Mouse (Mus musculus) liver, embryonic 13.5 days (tissue): ENCODE results near the gene Osbpl9. TPM values are rescaled to one million over a fixed set of nuclear protein-coding genes. Genes with fewer than 3 reads are reported as not detected.

ENCODE experiments used
- ATAC-seq: fragments of 200-750 bp; cut with Nextera tagmentation; 2 replicates; pipeline ENCODE4 v1.8.0; 2017; ENCODE audit warnings: low read depth, mild to moderate bottlenecking, moderate number of reproducible peaks, moderate library complexity
- DNase-seq: peaks from one replicate; pipeline ENCODE4 v3.0.0; 2022
- H3K27ac ChIP-seq: fragments of 300-500 bp; sonication (generic); 2 replicates; pipeline ENCODE4 v1.5.1; 2015; ENCODE audit warnings: moderate library complexity, mild to moderate bottlenecking, inconsistent platforms
- H3K27me3 ChIP-seq: fragments of 300-500 bp; sonication (generic); 2 replicates; pipeline ENCODE4 v1.6.1; 2015; ENCODE audit warnings: mild to moderate bottlenecking, inconsistent platforms
- H3K36me3 ChIP-seq: fragments of 300-500 bp; sonication (generic); 2 replicates; pipeline ENCODE4 v1.6.1; 2015; ENCODE audit warnings: mild to moderate bottlenecking, inconsistent platforms
- H3K4me1 ChIP-seq: fragments of 300-500 bp; sonication (generic); replicated peaks from 2 replicates; pipeline ENCODE4 v1.6.1; 2015; ENCODE audit warnings: inconsistent platforms
- H3K4me2 ChIP-seq: fragments of 300-500 bp; sonication (generic); 2 replicates; pipeline ENCODE4 v1.6.1; 2015; ENCODE audit warnings: inconsistent platforms, mild to moderate bottlenecking, moderate library complexity
- H3K4me3 ChIP-seq: fragments of 300-500 bp; sonication (generic); replicated peaks from 2 replicates; pipeline ENCODE4 v1.5.1; 2015; ENCODE audit warnings: mild to moderate bottlenecking, inconsistent platforms
- H3K9ac ChIP-seq: fragments of 300-500 bp; sonication (generic); 2 replicates; pipeline ENCODE4 v1.6.1; 2015; ENCODE audit warnings: mild to moderate bottlenecking, inconsistent platforms
- H3K9me3 ChIP-seq: fragments of 300-500 bp; sonication (generic); replicated peaks from 2 replicates; pipeline ENCODE4 v1.6.1; 2016; ENCODE audit warnings: inconsistent platforms
- WGBS: fragments of 180-500 bp; shearing (Covaris S2); methylation state at CpG from one replicate; pipeline ENCODE4 v1.1.7; 2015; ENCODE audit not compliant: insufficient replicate concordance; 5-methylcytosine and 5-hydroxymethylcytosine counted together
- polyA plus RNA-seq: library from polyadenylated mRNA; unstranded; fragments of >200 nt; fragmentation: Nextera tagmentation; extraction: Ambion mirVana; gene quantifications from 2 replicates; pipeline ENCODE4 v1.2.1, GENCODE M21; 2015

Osbpl9 gene
- polyA plus RNA-seq, 1 experiment from 2014 or later = 28.1 TPM

DNA sequence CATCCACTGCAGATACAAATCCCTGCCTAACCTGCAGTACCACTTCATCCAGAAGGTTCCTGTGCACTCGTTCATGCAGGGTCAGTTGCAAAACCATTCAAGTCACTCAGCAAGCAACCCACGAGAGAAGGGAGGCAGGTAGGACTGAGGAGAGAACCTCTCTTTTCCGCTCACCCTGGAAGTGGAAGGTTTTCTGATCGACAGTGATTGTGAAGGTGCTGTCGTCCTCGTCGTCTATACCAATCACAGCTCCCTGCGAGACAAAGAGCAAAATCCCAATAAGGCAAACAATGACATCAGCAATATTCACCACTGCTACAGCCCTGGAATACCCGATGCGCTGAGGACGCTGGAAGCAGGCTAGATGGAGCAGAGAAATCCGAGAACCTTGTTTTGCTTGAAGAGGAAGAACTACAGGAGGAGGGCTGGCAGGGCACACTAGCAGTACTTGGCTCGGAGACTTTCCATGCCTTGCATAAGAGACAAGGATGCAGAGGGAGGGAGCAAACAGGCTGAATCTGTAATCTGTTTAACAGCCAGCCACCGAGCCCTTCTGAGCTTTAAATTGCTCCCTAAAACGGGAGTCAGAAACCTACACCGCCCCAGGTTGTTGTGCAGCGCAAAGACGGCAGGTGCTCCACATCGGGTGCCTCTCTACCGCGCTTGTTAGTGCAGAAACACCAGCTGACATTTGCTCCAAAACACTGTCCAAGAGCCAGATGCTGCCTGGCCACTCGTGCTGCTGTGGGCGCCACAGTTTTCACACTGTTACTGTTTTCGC, 45.4 kb downstream of the Osbpl9 start:
- H3K27ac ChIP-seq = no peak overlapping the region
- 48% methylated on average over 24 of the region's 24 CpGs for WGBS
- ATAC-seq (no peak), DNase-seq (no peak)
- H3K9ac ChIP-seq = no peak overlapping the region
- no peaks in the 10 kb centered on the region for H3K36me3 ChIP-seq
- no peaks in the 10 kb centered on the region for H3K4me1 ChIP-seq
- H3K4me2 ChIP-seq = no peak overlapping the region
- no peaks in the 10 kb centered on the region for H3K27me3 ChIP-seq
- H3K4me3 ChIP-seq = no peak overlapping the region
- no peaks in the 10 kb centered on the region for H3K9me3 ChIP-seq

DNA sequence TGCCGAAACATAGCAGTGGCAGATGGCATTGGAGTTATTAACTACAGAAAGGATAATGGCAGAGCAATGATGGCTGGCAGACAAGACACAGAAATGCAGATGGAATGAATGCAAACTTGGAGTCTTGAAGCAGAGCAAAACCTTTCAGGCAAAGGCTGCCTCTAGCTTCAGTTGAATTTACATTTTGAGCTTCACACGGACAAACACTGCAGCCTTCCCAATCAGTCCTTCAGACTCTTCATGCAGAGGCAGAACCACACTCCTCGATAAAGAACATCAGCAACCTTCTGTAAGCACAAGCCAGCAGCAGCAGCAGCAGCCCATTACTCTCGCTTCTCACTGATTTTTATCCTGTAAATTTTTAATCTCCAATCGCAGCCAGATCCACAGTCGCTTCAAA, 46.0 kb downstream of the Osbpl9 start:
- no peaks in the 10 kb centered on the region for H3K9me3 ChIP-seq
- H3K27ac ChIP-seq = no peak overlapping the region
- H3K4me3 ChIP-seq = no peak overlapping the region
- H3K4me2 ChIP-seq = no peak overlapping the region
- H3K4me1 ChIP-seq = no peaks in the 10 kb centered on the region
- no peak overlapping the region for H3K9ac ChIP-seq
- WGBS = 75% methylated on average over 6 of the region's 6 CpGs
- no peaks in the 10 kb centered on the region for H3K36me3 ChIP-seq
- ATAC-seq (no peak), DNase-seq (no peak)
- H3K27me3 ChIP-seq = no peaks in the 10 kb centered on the region

DNA sequence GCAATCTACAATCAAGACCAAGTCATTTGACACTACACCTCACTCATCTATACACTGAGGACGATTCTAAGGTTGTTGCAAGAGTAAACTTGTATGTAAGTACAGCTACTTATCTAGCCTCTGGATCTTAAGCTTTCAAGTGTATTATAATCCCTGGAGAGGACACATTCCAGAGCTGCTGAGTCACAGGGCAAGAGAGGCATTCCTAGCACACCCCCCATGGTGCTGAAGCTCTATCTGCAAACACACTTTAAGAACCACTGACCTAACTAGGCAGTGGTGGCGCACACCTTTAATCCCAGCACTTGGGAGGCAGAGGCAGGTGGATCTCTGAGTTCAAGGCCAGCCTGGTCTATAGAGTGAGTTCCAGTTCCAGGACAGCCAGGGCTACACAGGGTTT, 51.9 kb downstream of the Osbpl9 start:
- ATAC-seq (no peak), DNase-seq (no peak)
- Histone ChIP-seq H3K27ac (no peak overlapping the region), H3K4me3 (no peak overlapping the region), H3K9ac (no peak overlapping the region), H3K36me3 (no peaks in the 10 kb centered on the region), H3K27me3 (no peaks in the 10 kb centered on the region), H3K4me2 (no peak overlapping the region), H3K4me1 (no peaks in the 10 kb centered on the region; the same call in 1 of the 2 replicates), H3K9me3 (no peaks in the 10 kb centered on the region)
- WGBS = 61% methylated on average over 2 of the region's 2 CpGs

DNA sequence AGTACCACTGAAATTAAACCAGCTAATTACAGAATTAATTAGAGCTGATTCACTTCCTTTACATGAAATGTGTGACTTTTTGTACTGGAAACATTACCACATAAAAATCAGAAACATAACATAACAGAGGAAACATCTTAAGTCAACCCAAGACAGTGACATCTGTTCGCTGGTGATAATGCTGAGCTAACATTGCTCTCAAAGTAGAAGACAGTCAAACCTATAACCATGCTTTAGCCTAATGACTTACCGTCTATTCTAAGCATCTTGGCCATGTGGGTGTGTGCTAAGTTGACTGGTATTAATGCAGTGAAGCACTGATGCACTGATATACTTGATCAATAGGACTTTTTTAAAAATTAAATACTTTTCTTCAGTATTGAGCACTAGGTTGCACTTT, 52.7 kb downstream of the Osbpl9 start:
- no peak for ATAC-seq
- Histone ChIP-seq H3K9me3 (no peaks in the 10 kb centered on the region), H3K36me3 (no peaks in the 10 kb centered on the region), H3K4me3 (no peak overlapping the region), H3K27me3 (no peaks in the 10 kb centered on the region), H3K27ac (no peak overlapping the region), H3K9ac (no peak overlapping the region), H3K4me2 (no peak overlapping the region), H3K4me1 (no peaks in the 10 kb centered on the region; the same call in 1 of the 2 replicates)
- no peak for DNase-seq
- WGBS = 35% methylated on average over 2 of the region's 2 CpGs

DNA sequence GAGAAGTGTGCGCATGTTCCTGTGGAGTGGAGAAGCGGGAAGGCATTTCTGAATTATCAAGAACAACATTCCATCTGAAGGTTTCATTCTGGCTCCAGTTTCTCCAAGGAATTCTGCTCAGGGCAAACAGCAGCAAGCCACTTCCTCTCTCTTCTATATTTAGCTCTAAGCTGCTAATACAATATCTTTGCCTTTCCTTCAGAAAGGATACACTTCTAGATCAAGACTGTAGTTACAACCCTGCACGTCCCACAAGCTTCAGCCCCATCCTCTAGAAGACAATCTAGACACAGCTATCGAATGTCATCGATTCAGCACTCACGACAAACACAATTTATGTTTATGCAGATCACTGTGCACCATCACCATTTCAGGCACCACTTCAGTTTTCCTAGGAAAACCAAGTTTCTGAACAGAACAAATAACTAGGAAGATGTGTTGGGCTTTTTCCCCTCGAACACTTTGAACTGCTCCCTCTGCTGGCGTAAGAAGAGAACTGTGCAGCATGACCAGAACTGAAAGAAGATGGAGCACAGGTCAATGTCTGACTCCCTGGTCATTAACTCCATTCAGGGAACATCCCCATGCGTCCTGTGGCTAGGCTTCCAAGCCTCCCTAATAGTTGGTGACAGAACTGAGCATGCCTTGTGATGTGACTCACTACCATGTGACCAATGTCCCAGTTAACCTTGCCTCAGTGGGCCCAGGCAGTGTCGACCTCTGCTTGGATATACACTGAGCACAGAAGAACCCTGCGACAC, 54.6 kb downstream of the Osbpl9 start:
- WGBS = 53% methylated on average over 11 of the region's 11 CpGs
- H3K36me3 ChIP-seq = no peaks in the 10 kb centered on the region
- H3K27me3 ChIP-seq = no peaks in the 10 kb centered on the region
- no peaks in the 10 kb centered on the region for H3K9me3 ChIP-seq
- no peak overlapping the region for H3K4me2 ChIP-seq
- no peak overlapping the region for H3K9ac ChIP-seq
- peak; percentile 29; the same call in 1 of the 2 replicates for ATAC-seq
- peak; percentile 8 for DNase-seq
- no peak overlapping the region for H3K4me3 ChIP-seq
- no peak overlapping the region for H3K27ac ChIP-seq
- peaks cover 4% of the 10 kb centered on the region for H3K4me1 ChIP-seq

DNA sequence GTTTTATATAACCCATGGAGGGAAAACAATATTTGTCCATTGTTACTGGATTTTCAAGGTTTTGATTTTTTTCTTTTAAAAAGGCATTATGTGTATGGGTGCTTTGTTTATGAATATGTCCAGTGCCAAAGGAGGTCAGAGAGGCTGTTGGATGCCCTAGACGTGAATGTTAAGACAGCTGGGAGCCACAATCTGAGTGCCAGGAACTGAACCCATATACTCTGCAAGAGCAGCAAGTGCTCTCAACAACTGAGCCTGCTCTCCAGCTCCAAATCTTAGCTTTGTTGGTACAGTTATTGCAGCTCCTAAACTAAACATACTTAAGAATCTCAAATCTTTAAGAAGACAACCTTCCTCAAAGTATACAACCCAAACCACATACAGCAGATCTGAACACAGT, 59.0 kb downstream of the Osbpl9 start:
- WGBS = 68% methylated on average over 1 of the region's 1 CpGs
- peaks cover 4% of the 10 kb centered on the region; the same call in 1 of the 2 replicates for H3K4me1 ChIP-seq
- H3K36me3 ChIP-seq = no peaks in the 10 kb centered on the region
- no peaks in the 10 kb centered on the region for H3K9me3 ChIP-seq
- no peak for DNase-seq
- no peak for ATAC-seq
- no peaks in the 10 kb centered on the region for H3K27me3 ChIP-seq
- no peak overlapping the region for H3K4me2 ChIP-seq
- no peak overlapping the region for H3K27ac ChIP-seq
- H3K9ac ChIP-seq = no peak overlapping the region
- no peak overlapping the region for H3K4me3 ChIP-seq

DNA sequence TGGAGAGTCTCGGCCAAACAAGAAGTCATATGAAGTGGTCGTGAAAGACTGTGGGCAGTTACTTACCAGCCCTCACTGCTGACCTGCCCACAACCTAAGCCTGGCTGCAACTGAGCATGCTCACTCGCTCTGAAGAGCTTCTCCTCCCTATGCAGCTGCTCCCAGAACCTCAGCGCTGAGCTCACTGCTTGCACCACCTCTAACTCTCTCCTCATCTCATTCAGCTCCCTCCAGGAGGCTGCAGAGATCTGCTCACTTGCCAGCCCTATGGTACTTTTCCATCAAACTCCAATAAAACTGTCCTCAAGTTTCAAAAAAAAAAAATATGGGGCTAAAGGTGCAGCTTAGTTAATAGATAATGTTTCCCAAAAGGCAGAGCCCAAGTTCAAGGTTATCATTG, 63.5 kb downstream of the Osbpl9 start:
- no peak overlapping the region for H3K4me3 ChIP-seq
- H3K9me3 ChIP-seq = no peaks in the 10 kb centered on the region
- 47% methylated on average over 4 of the region's 4 CpGs for WGBS
- H3K27me3 ChIP-seq = no peaks in the 10 kb centered on the region
- no peak overlapping the region for H3K9ac ChIP-seq
- DNase-seq (no peak), ATAC-seq (no peak)
- no peaks in the 10 kb centered on the region for H3K36me3 ChIP-seq
- H3K4me2 ChIP-seq = no peak overlapping the region
- no peaks in the 10 kb centered on the region for H3K4me1 ChIP-seq
- no peak overlapping the region for H3K27ac ChIP-seq

DNA sequence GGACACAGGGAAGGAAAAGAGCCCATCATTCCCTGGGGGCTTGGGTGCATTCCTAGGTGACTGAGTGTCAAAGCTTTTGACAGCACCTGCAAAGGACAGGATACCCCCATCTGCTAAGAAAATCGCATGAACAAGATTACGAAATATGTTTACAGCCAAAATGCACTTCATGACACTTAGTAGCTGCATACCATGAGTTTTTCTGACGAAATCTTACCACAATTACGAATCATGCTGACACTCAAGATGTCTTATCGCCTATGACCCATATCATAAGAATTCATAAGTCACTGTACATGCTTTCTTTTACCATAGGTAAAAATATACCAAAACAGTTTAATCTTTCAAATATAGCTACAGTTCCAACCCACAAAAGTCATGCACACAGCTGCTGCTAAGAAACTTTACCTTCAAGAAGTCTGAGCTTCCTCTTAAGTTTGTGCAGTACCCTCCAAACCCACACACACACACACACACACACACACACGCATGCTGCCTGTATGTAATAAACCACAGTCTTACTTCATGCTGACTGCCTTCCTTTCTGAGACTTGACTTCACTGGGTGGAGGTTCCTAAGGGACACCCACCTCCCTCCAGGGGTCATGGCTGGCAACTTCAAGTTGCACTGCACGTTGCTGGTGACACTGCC, 65.5 kb downstream of the Osbpl9 start:
- Histone ChIP-seq H3K27ac (no peak overlapping the region), H3K9ac (no peak overlapping the region), H3K9me3 (no peaks in the 10 kb centered on the region), H3K27me3 (no peaks in the 10 kb centered on the region), H3K4me3 (no peak overlapping the region), H3K4me2 (no peak overlapping the region), H3K36me3 (no peaks in the 10 kb centered on the region), H3K4me1 (no peaks in the 10 kb centered on the region)
- WGBS = 52% methylated on average over 7 of the region's 7 CpGs
- no peak for DNase-seq
- ATAC-seq = no peak

DNA sequence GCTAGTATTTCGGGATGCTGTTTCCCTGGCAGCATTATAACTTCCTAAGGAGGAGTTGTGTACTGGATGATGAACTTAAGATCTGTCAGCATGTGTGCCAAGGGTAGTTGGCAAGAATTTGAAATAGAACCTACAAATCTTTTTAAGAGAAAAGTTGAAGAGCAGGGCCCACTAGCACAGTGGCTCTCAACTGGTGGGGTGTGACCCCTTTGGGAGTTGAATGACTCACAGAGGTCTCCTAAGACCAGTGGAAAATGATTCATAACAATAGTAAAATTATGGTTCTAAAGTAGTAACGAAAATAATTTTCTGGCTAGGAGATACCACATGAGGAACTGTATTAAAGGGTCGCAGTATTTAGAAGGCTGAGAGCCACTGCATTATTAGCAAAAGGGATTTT, 67.1 kb downstream of the Osbpl9 start:
- 77% methylated on average over 3 of the region's 3 CpGs for WGBS
- ATAC-seq = no peak

DNA sequence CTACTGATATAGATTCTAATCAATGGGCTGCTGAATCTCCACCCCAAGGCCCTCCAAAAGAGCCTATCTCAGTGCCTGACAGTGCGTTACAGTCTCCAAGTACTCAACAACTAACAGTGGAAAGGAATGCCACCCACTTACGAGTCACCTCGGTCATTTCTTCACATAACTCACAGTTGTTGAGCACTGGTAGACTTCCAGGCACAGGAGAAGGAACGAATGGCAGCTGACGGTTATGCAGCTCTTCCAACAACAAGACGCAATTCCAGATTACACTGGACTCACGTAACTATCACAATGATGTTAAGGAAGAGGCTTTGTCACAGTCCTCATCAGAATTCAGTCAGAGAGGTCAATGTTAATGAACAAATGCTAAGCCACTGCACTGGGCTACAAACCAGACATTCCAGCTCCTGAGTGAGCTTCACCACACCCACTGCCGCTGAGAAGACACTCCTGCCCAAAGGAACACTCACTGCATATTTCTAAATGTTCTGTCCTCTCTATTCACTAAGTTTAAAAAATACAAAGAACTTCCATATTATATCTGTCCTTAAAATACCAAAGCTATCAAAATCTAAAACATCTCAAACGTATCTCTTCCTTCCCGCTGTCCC, 70.7 kb downstream of the Osbpl9 start:
- Histone ChIP-seq H3K4me3 (no peak overlapping the region), H3K4me2 (no peak overlapping the region), H3K27ac (no peak overlapping the region), H3K36me3 (no peaks in the 10 kb centered on the region), H3K9me3 (no peaks in the 10 kb centered on the region), H3K27me3 (no peaks in the 10 kb centered on the region), H3K9ac (no peak overlapping the region), H3K4me1 (no peaks in the 10 kb centered on the region)
- 81% methylated on average over 10 of the region's 10 CpGs for WGBS
- ATAC-seq (no peak), DNase-seq (no peak)

More for the DNA sequence above, 67.1 kb downstream of the Osbpl9 start:
- no peaks in the 10 kb centered on the region for H3K9me3 ChIP-seq
- H3K27me3 ChIP-seq = no peaks in the 10 kb centered on the region
- H3K27ac ChIP-seq = no peak overlapping the region
- H3K4me1 ChIP-seq = no peaks in the 10 kb centered on the region
- no peak overlapping the region for H3K9ac ChIP-seq
- H3K4me2 ChIP-seq = no peak overlapping the region
- DNase-seq = no peak
- H3K4me3 ChIP-seq = no peak overlapping the region
- no peaks in the 10 kb centered on the region for H3K36me3 ChIP-seq

DNA sequence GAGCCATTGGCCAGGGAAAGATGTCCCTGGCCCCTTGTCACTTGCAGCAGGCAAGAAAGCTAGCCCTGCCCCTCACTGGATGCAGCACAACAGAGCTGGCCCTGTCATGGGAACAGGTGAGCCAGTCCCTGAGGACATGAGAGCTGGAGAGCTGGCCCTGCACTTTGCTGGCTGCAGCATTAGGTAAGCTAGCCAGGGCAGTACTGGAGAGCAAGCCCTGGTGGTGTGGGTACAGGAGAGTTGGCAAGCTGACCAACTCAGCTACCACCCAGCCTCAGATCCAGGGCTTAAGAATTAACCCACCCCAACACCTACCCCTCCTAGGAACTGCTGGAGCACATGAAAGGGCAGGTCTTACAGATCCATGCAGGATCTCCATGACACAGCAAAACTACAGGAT, 73.1 kb downstream of the Osbpl9 start:
- Histone ChIP-seq H3K27me3 (no peaks in the 10 kb centered on the region), H3K27ac (no peak overlapping the region)
- no peak for DNase-seq

More for the DNA sequence above, 73.1 kb downstream of the Osbpl9 start:
- no peaks in the 10 kb centered on the region for H3K9me3 ChIP-seq
- no peak overlapping the region for H3K4me3 ChIP-seq
- H3K36me3 ChIP-seq = no peaks in the 10 kb centered on the region
- no peaks in the 10 kb centered on the region; the same call in 1 of the 2 replicates for H3K4me1 ChIP-seq
- H3K9ac ChIP-seq = no peak overlapping the region
- no peak overlapping the region for H3K4me2 ChIP-seq
- no peak for ATAC-seq
